Mouse (Mus musculus) olfactory bulb, adult 2 months (tissue): ENCODE data around the gene Lck.

ENCODE experiments used
- CTCF ChIP-seq: fragments of 200-500 bp; IDR thresholded peaks from 2 replicates; pipeline ENCODE4 v1.5.1; 2012; ENCODE audit warnings: low read depth, mild to moderate bottlenecking, low read length, moderate library complexity; ENCODE audit not compliant: insufficient read depth
- POLR2A ChIP-seq: fragments of 200-500 bp; IDR thresholded peaks from 2 replicates; pipeline ENCODE4 v1.6.1; 2012; ENCODE audit warnings: mild to moderate bottlenecking, low read depth, low read length, moderate library complexity; ENCODE audit not compliant: insufficient read depth

DNA sequence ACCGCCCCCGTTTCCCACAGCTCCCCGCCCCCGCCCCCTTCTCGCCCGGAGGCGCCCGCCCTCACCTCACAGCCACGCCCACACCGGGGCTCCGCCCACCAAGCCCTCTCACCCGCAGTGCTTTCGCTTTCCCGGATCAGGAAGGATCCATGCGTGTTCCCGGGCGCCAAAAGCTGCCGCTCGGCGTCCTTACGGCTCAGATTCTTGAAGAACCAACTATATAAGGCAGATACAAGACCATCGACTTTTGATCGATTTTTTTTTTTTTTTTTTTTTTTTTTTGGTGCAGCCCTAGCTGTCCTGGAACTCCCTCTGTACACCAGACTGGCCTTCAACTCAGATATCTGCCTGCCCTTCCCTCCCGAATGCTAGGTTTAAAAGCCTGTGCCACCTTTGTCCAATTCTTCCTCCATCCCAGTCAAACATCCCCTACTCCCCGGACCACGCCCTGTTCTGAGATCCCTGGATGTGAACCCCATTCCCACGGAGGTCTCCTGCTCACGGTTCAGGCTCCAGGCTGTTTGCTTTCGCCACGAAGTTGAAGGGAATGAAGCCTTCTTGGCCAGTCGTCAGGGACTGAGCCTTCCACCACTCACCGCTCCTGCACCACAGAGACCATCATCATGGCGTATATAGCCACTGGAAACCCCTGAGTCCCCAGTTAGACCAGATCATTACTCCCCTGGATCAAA lies 16.8 kb downstream of the Lck start:
- TF ChIP-seq POLR2A = 0 out of 2 replicates have a peak, but pooled peaks have one; percentile 22
- TF ChIP-seq CTCF = no peak
